Comparison of ENCODE assay signal across 10 mouse cellular contexts in the genomic region with DNA sequence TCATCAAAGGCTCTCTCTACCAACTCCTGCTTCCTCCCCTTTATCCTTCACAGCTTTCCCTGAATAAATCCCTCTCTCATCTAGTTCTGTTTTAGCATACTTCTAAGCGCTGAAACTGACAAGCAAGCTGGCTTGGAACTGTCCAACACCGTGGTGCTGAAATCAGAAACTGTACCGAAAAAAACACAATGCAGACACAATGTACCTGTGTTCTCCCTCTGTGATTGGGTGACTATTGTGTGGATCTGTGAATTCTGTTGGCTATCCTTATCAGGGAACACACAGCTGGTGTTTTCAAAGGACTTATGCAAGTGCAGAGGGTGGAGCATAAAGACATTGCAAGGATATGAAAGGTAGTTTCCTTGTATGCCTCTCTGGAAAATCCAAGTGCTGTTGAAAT. TPM values are rescaled to one million over a fixed set of nuclear protein-coding genes. Genes with fewer than 3 reads are reported as not detected.
DNase-seq lines count a peak whose midpoint lies in the region; ATAC-seq lines count a peak whose summit lies in the region.
"Had no signal": no experiment of that assay in that cellular context is flagged by ENCODE, and none has a peak within 500 bp of the region (broad histone marks: within the 10 kb centered on the region; RNA-seq: fewer than 3 reads in every experiment).

No protein-coding gene starts in this region.

- peak; percentile 14 to 21 for DNase-seq in heart, postnatal 36 days
- no peak for DNase-seq in heart, adult 9 months (ENCODE audit: low spot score in 2 of 2)
- peak; percentile 27 for DNase-seq in urinary bladder, postnatal 14 days (ENCODE audit: low spot score)
- DNase-seq in urinary bladder, adult 2 months (ENCODE audit: low spot score), result no peak
- DNase-seq in hindlimb bud, embryonic 11.5 days (ENCODE audit: extremely low spot score, low read depth, low spot score), result peak; percentile 56
- no peak for DNase-seq in right cerebral cortex, adult 18-20 months
- no peak for DNase-seq in cerebellum, postnatal 4 days (ENCODE audit: low spot score in 2 of 2)

- ATAC-seq in inflammation-experienced regulatory T-cells, adult 6 months, result no peak

- intact Hi-C loops in heart, postnatal 36 days (cut with DNase I), result no loop called here

RNA-seq across cellular contexts. Expression of gene Topaz1, which starts 45.3 kb away (rescaled TPM):
- not detected for total RNA-seq in heart, postnatal 36 days (2021)
- polyA plus RNA-seq in urinary bladder, adult 2 months (2012; rRNA removed), result 0.01 TPM in 2 replicates
- not detected for polyA plus RNA-seq in inflammation-experienced regulatory T-cells, adult 6 months (2017; shearing (Covaris generic))
- total RNA-seq: layer of hippocampus, adult 2 months had no signal
- polyA plus RNA-seq: midbrain, embryonic 12.5 days had no signal

Comparison
In these comparisons a context has a peak if more than half of its experiments do, and no peak if none do; other contexts are left out.
1. DNase-seq: peak in heart, postnatal 36 days (2 of 2), urinary bladder, postnatal 14 days (single experiment) and hindlimb bud, embryonic 11.5 days (single experiment); none in heart, adult 9 months (0 of 2), urinary bladder, adult 2 months (single experiment), right cerebral cortex, adult 18-20 months (single experiment) and cerebellum, postnatal 4 days (0 of 2).